Comparison of ENCODE assay signal across 7 mouse cellular contexts in the genomic region with DNA sequence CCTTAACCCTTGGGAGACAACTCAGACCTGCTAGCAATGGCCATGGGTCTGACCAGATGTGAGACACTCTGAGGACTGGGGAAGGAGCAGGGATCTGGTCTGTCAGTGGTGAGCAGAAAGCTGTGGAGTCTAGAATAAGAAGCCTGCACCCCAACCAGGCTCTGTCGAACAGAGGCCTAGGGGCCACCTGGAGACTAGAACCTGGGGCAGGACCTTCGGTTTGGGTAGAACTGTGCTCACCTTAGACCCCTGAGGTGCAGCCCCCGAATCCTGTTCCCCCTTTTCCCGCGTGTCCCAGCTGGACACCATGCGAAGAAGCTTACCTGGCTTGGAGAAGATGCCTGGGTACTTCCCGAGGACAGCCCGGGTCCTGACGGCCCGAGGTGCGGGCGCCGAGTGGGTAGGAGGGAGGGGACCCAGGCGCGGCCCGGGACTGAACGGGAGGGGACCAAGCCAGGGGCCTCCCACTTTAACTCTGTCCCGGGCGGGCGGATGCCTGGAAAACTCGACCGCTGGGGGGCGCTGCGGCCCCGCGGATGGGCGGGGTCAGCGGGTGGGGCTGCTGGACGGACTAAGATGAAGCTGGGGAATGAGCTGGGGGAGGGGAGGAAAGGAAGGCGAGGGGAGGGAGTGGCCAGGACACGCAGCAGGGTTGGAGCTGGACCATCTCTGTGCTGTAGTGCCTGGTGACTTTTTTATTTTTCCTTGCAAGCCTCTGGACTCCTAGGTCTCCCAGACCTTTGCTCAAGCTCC. TPM values are rescaled to one million over a fixed set of nuclear protein-coding genes. Genes with fewer than 3 reads are reported as not detected.
A peak's percentile ranks its signal among the peaks of the same experiment; 100 is the strongest.
DNase-seq lines count a peak whose midpoint lies in the region; ATAC-seq lines count a peak whose summit lies in the region.

A gene (minus strand): TSS at position 703 of the 753 bp plus-strand sequence.

- H3K9me3 ChIP-seq in intestine, embryonic 15.5 days, result no peaks in the 10 kb centered on the region
- no peaks in the 10 kb centered on the region for H3K9me3 ChIP-seq in midbrain, embryonic 11.5 days (ENCODE audit: control insufficient read depth, low read length)

- H3K36me3 ChIP-seq in intestine, embryonic 15.5 days, result no peaks in the 10 kb centered on the region
- no peaks in the 10 kb centered on the region for H3K36me3 ChIP-seq in midbrain, embryonic 11.5 days (ENCODE audit: control insufficient read depth, insufficient read depth, low read length)

- WGBS in intestine, embryonic 15.5 days, result 2% methylated on average over 28 of the region's 31 CpGs
- 3% methylated on average over 31 of the region's 31 CpGs for WGBS in midbrain, embryonic 11.5 days

- peak within 1 kb of the TSS; percentile 48 for H3K4me2 ChIP-seq in intestine, embryonic 15.5 days (replicated peaks)
- peak within 1 kb of the TSS; percentile 53 for H3K4me2 ChIP-seq in midbrain, embryonic 11.5 days

- peak within 1 kb of the TSS; percentile 48 for H3K4me3 ChIP-seq in intestine, embryonic 15.5 days (replicated peaks)
- H3K4me3 ChIP-seq in midbrain, embryonic 11.5 days (ENCODE audit: low read depth, low read length), result peak within 1 kb of the TSS; percentile 30

- H3K4me1 ChIP-seq in intestine, embryonic 15.5 days (replicated peaks), result peaks cover 14% of the 10 kb centered on the region
- no peaks in the 10 kb centered on the region for H3K4me1 ChIP-seq in midbrain, embryonic 11.5 days (ENCODE audit: control insufficient read depth, insufficient read depth, low read length)

- ATAC-seq in intestine, embryonic 15.5 days, result peak; percentile 95
- peak; percentile 93 for ATAC-seq in midbrain, embryonic 11.5 days (ENCODE audit: low FRiP score)

- H3K27me3 ChIP-seq in intestine, embryonic 15.5 days (replicated peaks), result no peaks in the 10 kb centered on the region
- no peaks in the 10 kb centered on the region for H3K27me3 ChIP-seq in midbrain, embryonic 11.5 days (ENCODE audit: control insufficient read depth, insufficient read depth, low read length)

- H3K27ac ChIP-seq in intestine, embryonic 15.5 days, result peak within 1 kb of the TSS; percentile 79
- no peak within 1 kb of the TSS for H3K27ac ChIP-seq in midbrain, embryonic 11.5 days (ENCODE audit: low read depth, low read length)

- intact Hi-C loops in gastrocnemius, postnatal 36 days (cut with DNase I), result loop anchor here (2.0 to 5.0 kb wide), 3 partner anchors 39 to 156 kb away; a partner anchor contains a TSS
- intact Hi-C loops in left cerebral cortex, postnatal 14 days (cut with DNase I), result loop anchor here (2.0 kb wide), 1 partner anchor 112 kb away; no protein-coding TSS in a partner anchor

- H3K9ac ChIP-seq in intestine, embryonic 15.5 days, result peak within 1 kb of the TSS; percentile 73
- peak within 1 kb of the TSS; percentile 57; the same call in 1 of the 2 replicates for H3K9ac ChIP-seq in midbrain, embryonic 11.5 days (ENCODE audit: low read length)

- DNase-seq in adrenal gland, adult (ENCODE audit: inconsistent age in 2 of 2, low spot score in 1 of 2), result peak; percentile 80 to 93
- DNase-seq in embryo, embryonic 10 days (ENCODE audit: low spot score), result peak; percentile 81
- DNase-seq in gastrocnemius, postnatal 36 days, result peak; percentile 95
- DNase-seq in left cerebral cortex, postnatal 14 days (ENCODE audit: low spot score in 2 of 2), result peak; percentile 69 to 71
- DNase-seq in midbrain, embryonic 11.5 days (ENCODE audit: low spot score, missing footprints), result peak; percentile 99
- DNase-seq in spleen, postnatal 10 days (ENCODE audit: low spot score in 2 of 2), result peak; percentile 22 to 63

RNA-seq across cellular contexts. Expression of the gene that starts here (rescaled TPM):
- 10 to 100 TPM; 69.4 to 92.0 TPM for total RNA-seq in gastrocnemius, postnatal 36 days (2021)
- polyA plus RNA-seq in intestine, embryonic 15.5 days (2015; fragmentation: Nextera tagmentation; extraction: Ambion mirVana), result 274 and 282 TPM in 2 replicates
- total RNA-seq in left cerebral cortex, postnatal 14 days (2021), result 10 to 100 TPM; 15.6 to 16.4 TPM
- 10.7 and 10.8 TPM in 2 replicates for polyA plus RNA-seq in midbrain, embryonic 11.5 days (2014; fragmentation: Nextera tagmentation; extraction: Ambion mirVana)

Comparison
In these comparisons a context has a peak if more than half of its experiments do, and no peak if none do; other contexts are left out.
1. RNA of the gene that starts here (total RNA-seq): 69.4 to 92.0 TPM in gastrocnemius, postnatal 36 days; 15.6 to 16.4 TPM in left cerebral cortex, postnatal 14 days; every median in the first group is over 4 times any median in the second.
2. RNA of the gene that starts here (polyA plus RNA-seq): 274 to 282 TPM in intestine, embryonic 15.5 days; 10.7 to 10.8 TPM in midbrain, embryonic 11.5 days; every median in the first group is over 10 times any median in the second.
3. DNase-seq: peak in every context shown above with its lines; median percentile 99 in midbrain, embryonic 11.5 days; 95 in gastrocnemius, postnatal 36 days; 86 in adrenal gland, adult; 81 in embryo, embryonic 10 days; 70 in left cerebral cortex, postnatal 14 days; 42 in spleen, postnatal 10 days.